Mouse (Mus musculus) embryonic facial prominence, embryonic 10.5 days (tissue): Measurements from ENCODE around the gene Cpb2. TPM values are rescaled to one million over a fixed set of nuclear protein-coding genes. Genes with fewer than 3 reads are reported as not detected.
A peak's percentile ranks its signal among the peaks of the same experiment; 100 is the strongest.

Source experiments
- DNase-seq: peaks from one replicate; pipeline ENCODE4 v3.0.0-alpha.2; 2017; ENCODE audit warnings: low spot score
- H3K27ac ChIP-seq: fragments of 300-500 bp; sonication (generic); replicated peaks from 2 replicates; pipeline ENCODE4 v1.5.1; 2016; ENCODE audit warnings: mild to moderate bottlenecking
- H3K27me3 ChIP-seq: fragments of 300-500 bp; sonication (generic); replicated peaks from 2 replicates; pipeline ENCODE4 v1.6.1; 2016; ENCODE audit warnings: low read depth, mild to moderate bottlenecking; ENCODE audit not compliant: poor library complexity, severe bottlenecking
- H3K36me3 ChIP-seq: fragments of 300-500 bp; sonication (generic); replicated peaks from 2 replicates; pipeline ENCODE4 v1.6.1; 2016; ENCODE audit warnings: mild to moderate bottlenecking, moderate library complexity
- H3K4me1 ChIP-seq: fragments of 300-500 bp; sonication (generic); 2 replicates; pipeline ENCODE4 v1.6.1; 2016
- H3K4me3 ChIP-seq: fragments of 300-500 bp; sonication (generic); 2 replicates; pipeline ENCODE4 v1.5.1; 2016; ENCODE audit warnings: mild to moderate bottlenecking, moderate library complexity
- H3K9me3 ChIP-seq: fragments of 300-500 bp; sonication (generic); 2 replicates; pipeline ENCODE4 v1.6.1; 2016; ENCODE audit warnings: mild to moderate bottlenecking
- WGBS: fragments of 180-500 bp; shearing (Covaris S2); methylation state at CpG from one replicate; pipeline ENCODE4 v1.1.7; 2016; 5-methylcytosine and 5-hydroxymethylcytosine counted together
- polyA plus RNA-seq: library from polyadenylated mRNA; unstranded; fragments of >200 nt; fragmentation: Nextera tagmentation; extraction: Ambion mirVana; gene quantifications from 2 replicates; pipeline ENCODE4 v1.2.1, GENCODE M21; 2016

The Cpb2 gene
- polyA plus RNA-seq, 1 experiment from 2014 or later, result not detected

DNA sequence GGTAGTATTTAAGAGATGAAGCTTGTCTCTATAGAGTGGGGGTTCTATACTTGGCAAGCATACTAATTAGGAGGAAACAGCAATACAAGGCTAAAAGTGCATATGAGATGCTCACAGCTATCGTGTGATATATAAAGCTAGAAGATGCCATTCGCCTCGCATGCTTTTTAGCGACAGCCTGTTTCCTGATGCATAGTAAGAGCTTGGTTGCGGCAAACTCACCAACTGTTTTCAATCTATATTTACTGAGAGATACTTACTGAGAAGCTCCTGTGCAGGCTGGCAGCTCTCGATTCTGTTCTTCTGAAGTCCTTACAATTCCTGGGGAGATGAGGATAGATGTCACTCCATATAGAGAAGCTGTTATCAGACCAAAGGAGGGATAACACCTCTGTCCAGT, 37.6 kb downstream of the Cpb2 start:
- H3K27me3 ChIP-seq, result 0 out of 2 replicates have a peak, but pooled peaks cover 4% of the 10 kb centered on the region
- H3K4me3 ChIP-seq, result no peak overlapping the region
- no peak overlapping the region for H3K27ac ChIP-seq
- H3K36me3 ChIP-seq, result no peaks in the 10 kb centered on the region
- H3K9me3 ChIP-seq, result no peaks in the 10 kb centered on the region
- WGBS, result 89% methylated on average over 6 of the region's 6 CpGs
- peaks cover 5% of the 10 kb centered on the region; the same call in 1 of the 2 replicates for H3K4me1 ChIP-seq
- DNase-seq, result no peak

DNA sequence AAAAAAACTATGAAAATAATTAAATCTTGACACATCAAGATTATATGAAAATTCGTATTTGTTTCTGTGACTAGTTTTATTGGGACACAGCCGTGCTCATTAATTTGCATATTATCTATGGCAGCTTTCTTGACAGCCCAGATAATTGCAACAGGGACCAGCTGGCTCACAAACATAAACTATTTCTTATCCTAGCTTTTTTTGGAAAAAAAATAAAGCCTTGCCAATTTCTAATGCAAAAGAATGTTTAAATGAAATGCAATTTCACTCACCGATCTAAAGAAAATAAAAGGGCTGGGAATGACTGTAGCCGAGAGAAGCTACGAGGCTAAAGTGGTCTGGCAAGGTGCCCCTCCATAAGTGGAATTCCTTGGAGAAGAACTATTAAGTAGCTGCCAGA, 38.3 kb downstream of the Cpb2 start:
- Histone ChIP-seq H3K27me3 (0 out of 2 replicates have a peak, but pooled peaks cover 4% of the 10 kb centered on the region), H3K9me3 (no peaks in the 10 kb centered on the region), H3K27ac (no peak overlapping the region), H3K4me1 (peaks cover 12% of the 10 kb centered on the region; the same call in 1 of the 2 replicates), H3K4me3 (no peak overlapping the region), H3K36me3 (no peaks in the 10 kb centered on the region)
- WGBS, result 76% methylated on average over 5 of the region's 5 CpGs
- no peak for DNase-seq

DNA sequence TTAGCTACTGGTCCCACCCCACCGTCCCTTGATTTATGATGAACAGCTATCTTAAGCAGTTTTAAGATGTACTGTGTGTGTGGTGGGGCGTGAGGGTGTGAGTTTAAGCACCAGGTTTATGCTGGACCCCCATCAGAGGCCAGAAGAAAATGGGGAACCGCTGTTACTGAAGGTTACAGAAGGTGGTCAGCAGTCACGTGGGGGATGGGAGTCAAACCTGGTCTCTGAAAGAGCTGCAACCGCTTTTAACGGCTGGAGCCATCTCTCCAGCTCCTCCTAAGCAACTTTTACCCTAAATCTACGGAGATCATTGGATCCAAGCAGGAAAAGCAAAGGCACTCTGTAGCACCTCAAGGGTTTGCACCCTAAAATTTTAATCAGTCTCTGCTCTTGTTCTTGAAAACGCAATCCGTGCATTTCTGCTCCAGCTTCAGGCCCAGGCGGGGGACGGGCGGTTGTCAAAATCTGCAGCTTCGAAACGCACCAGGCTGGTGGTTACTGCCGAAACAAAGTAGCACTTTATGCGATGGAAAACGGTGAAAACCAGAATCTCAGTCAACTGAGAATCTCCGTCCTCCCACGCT, 41.6 kb downstream of the Cpb2 start:
- peak; percentile 34 for DNase-seq
- 5% methylated on average over 19 of the region's 19 CpGs for WGBS

DNA sequence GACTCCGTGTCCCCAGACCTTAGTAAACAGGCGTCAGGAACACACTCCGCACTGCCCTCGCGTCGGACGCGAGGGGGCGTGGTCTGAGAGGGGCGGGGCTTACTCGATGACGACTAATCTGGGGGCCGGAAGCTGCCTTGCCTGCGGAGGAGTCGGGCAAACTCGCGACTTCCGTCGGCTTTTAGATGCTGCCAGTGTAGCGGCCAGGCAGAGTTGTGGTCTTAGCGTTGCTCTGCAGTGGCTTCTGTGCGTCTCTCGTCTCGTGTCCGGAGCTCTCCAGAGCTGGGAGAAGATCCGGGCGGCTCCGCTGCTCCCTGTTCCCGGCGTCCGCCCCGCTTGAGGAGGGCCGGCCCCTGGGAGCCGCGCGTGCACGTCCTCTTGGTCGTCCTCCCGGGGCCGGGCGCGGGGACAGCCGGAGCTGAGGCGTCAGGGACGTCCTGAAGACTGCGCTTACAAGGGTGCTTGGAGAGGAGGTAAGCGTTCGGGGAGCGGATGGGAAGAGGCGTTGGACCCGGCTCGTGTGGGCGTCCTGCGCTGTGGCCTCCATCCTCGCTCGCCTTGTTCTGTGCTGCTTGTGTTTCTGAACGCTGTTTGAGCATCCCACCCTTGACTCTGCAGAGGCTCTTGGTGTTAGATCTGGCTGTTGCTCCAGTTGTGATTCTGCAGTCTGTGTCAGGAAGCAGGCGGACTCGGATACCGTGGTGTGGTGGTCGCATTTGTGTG, 42.3 kb downstream of the Cpb2 start, which contains the start of gene Zc3h13:
Zc3h13 (plus strand) TSS at position 181 of the 723 bp plus-strand sequence.
- H3K27ac ChIP-seq, result peak within 1 kb of the TSS; percentile 91
- WGBS, result under 1% methylated on average over 61 of the region's 61 CpGs
- DNase-seq, result peak; percentile 96

More for the DNA sequence above, 41.6 kb downstream of the Cpb2 start:
- peak overlapping the region; percentile 91 for H3K27ac ChIP-seq
- no peaks in the 10 kb centered on the region for H3K9me3 ChIP-seq
- peaks cover 17% of the 10 kb centered on the region; the same call in 1 of the 2 replicates for H3K4me1 ChIP-seq
- H3K36me3 ChIP-seq, result no peaks in the 10 kb centered on the region
- H3K27me3 ChIP-seq, result 0 out of 2 replicates have a peak, but pooled peaks cover 4% of the 10 kb centered on the region
- H3K4me3 ChIP-seq, result peak overlapping the region; percentile 99

DNA sequence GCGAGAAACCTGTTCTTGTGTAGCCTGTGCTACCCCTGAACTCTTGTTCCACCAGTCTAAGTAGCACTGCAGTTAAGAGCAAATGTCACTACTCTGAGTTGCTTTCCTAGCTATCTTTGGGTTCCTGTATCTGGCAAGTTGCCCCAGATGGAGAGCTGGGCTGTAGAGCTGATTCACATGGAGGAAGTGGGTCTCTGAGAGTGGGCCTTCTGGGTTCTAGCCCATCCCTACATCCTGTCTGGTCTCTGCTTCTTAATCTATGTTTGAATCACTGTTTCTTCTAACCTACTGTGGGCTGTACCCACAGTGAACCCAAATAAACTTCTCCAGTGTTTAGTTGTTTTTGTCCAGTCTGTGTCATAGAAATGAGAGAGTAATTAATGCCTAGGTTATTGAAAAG, 59.0 kb downstream of the Cpb2 start:
- WGBS, result 86% methylated on average over 1 of the region's 1 CpGs
- no peak overlapping the region for H3K4me3 ChIP-seq
- no peak for DNase-seq
- no peak overlapping the region for H3K27ac ChIP-seq
- H3K27me3 ChIP-seq, result no peaks in the 10 kb centered on the region
- no peaks in the 10 kb centered on the region for H3K36me3 ChIP-seq
- H3K4me1 ChIP-seq, result peaks cover 6% of the 10 kb centered on the region
- no peaks in the 10 kb centered on the region for H3K9me3 ChIP-seq

More for the DNA sequence above, 42.3 kb downstream of the Cpb2 start, which contains the start of gene Zc3h13:
- Histone ChIP-seq H3K9me3 (no peaks in the 10 kb centered on the region), H3K27me3 (0 out of 2 replicates have a peak, but pooled peaks cover 4% of the 10 kb centered on the region), H3K36me3 (no peaks in the 10 kb centered on the region), H3K4me1 (peaks cover 17% of the 10 kb centered on the region; the same call in 1 of the 2 replicates), H3K4me3 (peak within 1 kb of the TSS; percentile 99)

DNA sequence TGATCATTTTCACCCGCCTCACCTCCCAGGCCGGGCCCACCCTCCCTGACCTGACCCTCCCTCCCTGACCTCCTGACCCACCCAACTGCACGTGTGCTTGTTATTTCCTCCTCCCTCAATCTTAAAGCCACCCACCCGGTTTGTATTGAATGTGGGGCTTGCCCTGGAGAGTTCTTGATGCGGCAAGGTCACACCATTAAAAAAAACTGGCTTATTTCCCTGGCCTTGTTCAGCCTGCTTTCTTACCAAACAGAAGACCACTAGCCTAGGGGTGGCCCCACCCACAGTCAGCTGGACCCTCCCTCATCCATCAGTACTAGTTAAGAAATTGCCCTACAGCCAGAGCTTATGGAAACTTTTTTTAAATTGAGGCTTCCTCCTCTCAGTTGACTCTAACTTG, 61.7 kb downstream of the Cpb2 start:
- WGBS, result 24% methylated on average over 5 of the region's 5 CpGs

DNA sequence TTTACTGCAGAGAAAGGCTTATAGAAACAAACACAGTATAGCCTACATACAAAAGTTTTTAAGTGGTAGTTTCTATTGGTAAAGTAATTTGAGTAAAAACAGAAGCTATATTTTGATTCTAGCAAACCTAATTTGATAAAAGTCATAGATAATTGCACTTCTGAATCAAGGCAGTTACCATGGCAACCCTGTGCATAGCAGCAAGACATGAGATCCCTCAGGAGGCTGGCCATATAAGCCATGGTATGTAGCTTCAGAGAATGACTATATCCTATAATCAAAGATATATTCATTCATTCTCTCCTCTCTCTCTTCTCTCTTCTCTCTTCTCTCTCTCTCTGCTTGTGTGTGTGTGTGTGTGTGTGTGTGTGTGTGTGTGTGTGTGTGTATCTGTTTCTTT, 65.8 kb downstream of the Cpb2 start:
- Histone ChIP-seq H3K27ac (no peak overlapping the region), H3K36me3 (peaks cover 5% of the 10 kb centered on the region; the same call in 1 of the 2 replicates), H3K4me3 (no peak overlapping the region), H3K27me3 (no peaks in the 10 kb centered on the region), H3K4me1 (peaks cover 6% of the 10 kb centered on the region), H3K9me3 (no peaks in the 10 kb centered on the region)
- no peak for DNase-seq

More for the DNA sequence above, 61.7 kb downstream of the Cpb2 start:
- H3K36me3 ChIP-seq, result no peaks in the 10 kb centered on the region
- no peaks in the 10 kb centered on the region for H3K9me3 ChIP-seq
- DNase-seq, result peak; percentile 9
- H3K4me1 ChIP-seq, result peaks cover 6% of the 10 kb centered on the region
- no peak overlapping the region for H3K27ac ChIP-seq
- no peaks in the 10 kb centered on the region for H3K27me3 ChIP-seq
- no peak overlapping the region for H3K4me3 ChIP-seq

DNA sequence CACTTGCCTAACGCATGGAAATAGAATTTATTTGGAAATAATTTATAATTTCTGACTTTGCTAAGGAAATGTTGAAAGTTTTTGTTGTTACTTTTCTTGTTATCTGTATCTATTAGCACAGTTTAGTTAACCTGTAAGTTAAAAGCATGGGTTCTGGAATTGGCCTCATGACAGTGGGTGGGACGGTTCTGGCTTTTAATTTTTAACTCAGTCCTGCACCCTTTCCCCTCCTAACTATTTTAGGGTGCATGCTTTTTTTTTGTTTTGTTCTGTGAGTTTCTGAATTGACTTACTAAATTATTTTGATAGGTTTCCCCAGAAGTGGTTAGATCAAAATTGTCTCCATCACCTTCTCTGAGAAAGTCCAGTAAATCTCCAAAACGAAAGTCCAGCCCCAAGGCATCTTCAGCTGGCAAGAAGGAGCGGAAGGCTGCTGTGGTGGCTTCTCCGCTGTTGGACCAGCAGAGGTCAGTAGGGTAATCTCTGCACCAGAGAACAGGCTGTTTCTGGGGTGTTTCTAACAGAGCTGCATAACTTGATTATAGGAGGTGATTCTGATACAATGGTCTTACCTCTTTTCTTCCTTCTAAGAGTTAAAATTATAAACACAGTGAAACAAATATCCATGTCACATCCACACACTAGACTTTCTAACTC, 67.4 kb downstream of the Cpb2 start:
- no peaks in the 10 kb centered on the region for H3K9me3 ChIP-seq
- no peak overlapping the region for H3K27ac ChIP-seq
- H3K36me3 ChIP-seq, result peaks cover 6% of the 10 kb centered on the region; the same call in 1 of the 2 replicates
- DNase-seq, result peak; percentile 19
- no peaks in the 10 kb centered on the region for H3K27me3 ChIP-seq
- H3K4me1 ChIP-seq, result no peaks in the 10 kb centered on the region
- 65% methylated on average over 5 of the region's 5 CpGs for WGBS
- no peak overlapping the region for H3K4me3 ChIP-seq

DNA sequence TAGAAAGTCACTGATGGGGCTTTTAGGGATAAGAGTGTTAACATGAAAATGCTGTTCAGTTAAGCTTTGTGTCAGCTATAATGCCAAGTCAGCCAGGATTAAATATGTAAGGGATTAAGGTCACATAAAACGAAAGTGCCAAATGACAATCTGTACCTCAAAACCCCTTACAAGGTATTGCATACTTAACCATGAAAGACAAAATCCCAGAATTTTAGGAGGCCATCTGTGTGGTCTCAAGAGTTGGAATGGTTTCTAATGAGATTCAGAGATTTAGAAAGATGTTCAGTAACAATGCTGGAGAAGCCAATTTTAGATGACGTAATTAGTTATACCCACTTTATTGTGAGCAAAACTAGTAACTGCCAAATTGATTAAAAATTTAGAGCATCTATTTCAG, 72.4 kb downstream of the Cpb2 start:
- Histone ChIP-seq H3K27me3 (no peaks in the 10 kb centered on the region), H3K9me3 (no peaks in the 10 kb centered on the region), H3K27ac (no peak overlapping the region), H3K36me3 (peaks cover 9% of the 10 kb centered on the region; the same call in 1 of the 2 replicates), H3K4me1 (no peaks in the 10 kb centered on the region), H3K4me3 (no peak overlapping the region)
- 87% methylated on average over 2 of the region's 2 CpGs for WGBS
- no peak for DNase-seq

DNA sequence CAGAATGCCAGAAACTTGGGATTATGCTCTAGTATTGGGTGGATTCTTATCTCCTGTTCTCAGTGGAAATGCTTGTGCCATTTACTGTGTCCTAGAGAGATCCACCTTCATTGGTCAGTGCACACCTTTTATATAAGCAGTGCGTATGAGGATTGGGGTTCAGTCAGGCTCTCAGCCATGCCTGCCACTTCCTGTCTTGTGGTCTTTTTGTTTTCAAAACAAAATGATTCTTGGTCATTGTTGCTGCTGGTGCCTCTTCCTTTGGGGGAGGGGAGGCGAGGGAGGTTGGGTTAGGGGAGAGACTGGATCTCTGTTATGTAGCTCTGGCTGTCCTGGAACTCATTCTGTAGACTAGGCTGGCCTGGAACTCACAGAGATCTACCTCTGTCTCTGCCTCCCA, 76.6 kb downstream of the Cpb2 start:
- H3K27ac ChIP-seq, result no peak overlapping the region
- H3K4me1 ChIP-seq, result no peaks in the 10 kb centered on the region
- no peaks in the 10 kb centered on the region for H3K9me3 ChIP-seq
- peaks cover 29% of the 10 kb centered on the region for H3K36me3 ChIP-seq
- no peaks in the 10 kb centered on the region for H3K27me3 ChIP-seq
- no peak for DNase-seq
- 88% methylated on average over 2 of the region's 2 CpGs for WGBS
- H3K4me3 ChIP-seq, result no peak overlapping the region

DNA sequence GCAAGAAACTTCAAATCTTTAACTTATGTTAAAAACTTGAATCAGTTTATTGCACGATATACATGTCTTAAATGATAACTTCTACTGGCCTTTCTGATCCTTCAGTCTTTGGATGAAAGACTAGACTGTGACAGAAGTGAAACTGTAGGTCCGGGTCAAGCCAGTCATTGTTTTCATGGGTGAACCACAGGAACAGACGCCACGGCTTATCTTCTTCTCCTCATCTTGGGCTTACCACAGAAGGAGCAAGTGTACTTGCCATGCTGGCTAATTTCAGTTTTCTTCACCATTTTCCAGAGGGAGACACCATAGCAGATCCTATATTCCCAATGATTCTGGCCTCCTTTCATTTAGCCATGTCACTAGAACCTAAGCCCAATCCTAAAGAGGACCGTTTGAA, 78.2 kb downstream of the Cpb2 start:
- H3K4me3 ChIP-seq, result no peak overlapping the region
- peaks cover 43% of the 10 kb centered on the region for H3K36me3 ChIP-seq
- no peak for DNase-seq
- 93% methylated on average over 5 of the region's 5 CpGs for WGBS
- no peaks in the 10 kb centered on the region for H3K9me3 ChIP-seq
- H3K27ac ChIP-seq, result no peak overlapping the region
- no peaks in the 10 kb centered on the region for H3K4me1 ChIP-seq
- H3K27me3 ChIP-seq, result no peaks in the 10 kb centered on the region

DNA sequence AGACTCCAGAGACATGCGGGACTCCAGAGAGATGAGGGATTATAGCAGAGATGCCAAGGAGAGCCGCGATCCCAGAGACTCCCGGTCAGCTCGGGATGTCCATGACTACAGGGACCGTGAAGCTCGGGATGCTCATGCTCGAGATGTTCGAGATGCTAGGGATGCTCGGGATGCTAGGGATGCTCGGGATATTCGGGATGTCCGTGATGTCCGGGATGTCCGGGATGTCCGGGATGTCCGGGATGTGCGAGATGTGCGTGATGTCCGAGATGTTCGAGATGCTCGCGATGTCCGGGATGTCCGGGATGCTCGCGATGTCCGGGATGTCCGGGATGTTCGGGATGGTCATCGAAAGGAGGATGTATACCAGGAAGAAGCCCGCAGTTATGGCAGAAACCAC, 81.3 kb downstream of the Cpb2 start:
- Histone ChIP-seq H3K9me3 (no peaks in the 10 kb centered on the region), H3K4me3 (no peak overlapping the region), H3K4me1 (no peaks in the 10 kb centered on the region), H3K27me3 (no peaks in the 10 kb centered on the region), H3K36me3 (peaks cover 60% of the 10 kb centered on the region), H3K27ac (no peak overlapping the region)
- WGBS, result 96% methylated on average over 32 of the region's 32 CpGs
- DNase-seq, result no peak
